Mouse (Mus musculus) heart, embryonic 10.5 days (tissue): Measurements from ENCODE around the gene Ghr. TPM values are rescaled to one million over a fixed set of nuclear protein-coding genes. Genes with fewer than 3 reads are reported as not detected.

ENCODE experiments used
- DNase-seq: peaks from one replicate; pipeline ENCODE4 v3.0.0-alpha.2; 2017; ENCODE audit warnings: low spot score
- H3K27ac ChIP-seq: fragments of 300-500 bp; sonication (generic); 2 replicates; pipeline ENCODE4 v1.5.1; 2016; ENCODE audit warnings: mild to moderate bottlenecking
- H3K27me3 ChIP-seq: fragments of 300-500 bp; sonication (generic); 2 replicates; pipeline ENCODE4 v1.6.1; 2016; ENCODE audit warnings: mild to moderate bottlenecking; ENCODE audit not compliant: poor library complexity, insufficient read depth, severe bottlenecking
- H3K36me3 ChIP-seq: fragments of 300-500 bp; sonication (generic); 2 replicates; pipeline ENCODE4 v1.6.1; 2016; ENCODE audit warnings: mild to moderate bottlenecking, moderate library complexity
- H3K4me1 ChIP-seq: fragments of 300-500 bp; sonication (generic); 2 replicates; pipeline ENCODE4 v1.6.1; 2016; ENCODE audit warnings: mild to moderate bottlenecking
- H3K4me3 ChIP-seq: fragments of 300-500 bp; sonication (generic); 2 replicates; pipeline ENCODE4 v1.5.1; 2016; ENCODE audit warnings: mild to moderate bottlenecking, moderate library complexity
- H3K9me3 ChIP-seq: fragments of 300-500 bp; sonication (generic); 2 replicates; pipeline ENCODE4 v1.6.1; 2016; ENCODE audit warnings: mild to moderate bottlenecking, moderate library complexity
- WGBS: fragments of 180-500 bp; shearing (Covaris S2); methylation state at CpG from one replicate; pipeline ENCODE4 v1.1.7; 2016; 5-methylcytosine and 5-hydroxymethylcytosine counted together
- polyA plus RNA-seq: library from polyadenylated mRNA; unstranded; fragments of >200 nt; fragmentation: Nextera tagmentation; extraction: Ambion mirVana; gene quantifications from 2 replicates; pipeline ENCODE4 v1.2.1, GENCODE M21; 2016

Ghr gene
- polyA plus RNA-seq, 1 experiment from 2014 or later: 45.1 TPM

DNA sequence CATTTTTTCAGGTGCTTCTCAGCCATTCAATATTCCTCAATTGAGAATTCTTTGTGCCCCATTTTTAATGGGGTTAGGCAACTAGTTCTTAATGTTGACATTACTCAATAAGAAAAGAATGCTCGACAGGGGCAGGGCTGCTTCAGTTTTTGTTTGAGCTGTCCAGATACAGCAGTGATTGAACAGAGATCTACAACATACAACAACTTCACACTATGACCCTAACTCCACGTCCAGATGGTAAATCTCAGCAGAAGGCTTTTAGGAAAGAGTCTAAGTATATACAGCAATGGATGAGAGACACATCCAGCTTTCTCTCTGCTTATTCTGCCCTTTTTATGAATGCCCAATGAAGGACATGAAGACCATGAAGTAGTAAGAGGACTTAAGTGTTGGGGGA, 199.5 kb downstream of the Ghr start:
- no peak for DNase-seq
- WGBS: 56% methylated on average over 2 of the region's 2 CpGs

DNA sequence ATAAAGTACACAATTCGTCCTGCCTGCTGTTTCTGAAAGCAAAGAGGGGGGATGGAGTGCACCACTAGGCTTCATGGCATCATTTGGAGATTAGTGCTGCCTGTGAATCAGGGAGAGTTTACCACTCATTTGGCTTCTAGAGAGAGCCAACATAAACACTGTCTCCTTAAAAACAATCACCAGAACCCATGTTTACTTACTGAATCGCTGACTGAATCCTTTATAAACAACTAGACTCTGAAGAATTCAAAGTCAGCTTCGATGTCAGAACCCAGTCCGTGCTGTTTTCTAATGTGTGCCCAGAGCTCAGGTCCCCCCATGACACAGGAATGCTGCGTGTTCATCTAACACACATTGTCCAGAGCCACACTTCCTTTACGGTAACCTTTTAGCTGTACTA, 201.9 kb downstream of the Ghr start:
- Histone ChIP-seq H3K9me3 (no peaks in the 10 kb centered on the region), H3K4me1 (no peaks in the 10 kb centered on the region), H3K4me3 (no peak overlapping the region), H3K27ac (no peak overlapping the region), H3K27me3 (no peaks in the 10 kb centered on the region), H3K36me3 (no peaks in the 10 kb centered on the region)
- no peak for DNase-seq
- WGBS: 72% methylated on average over 6 of the region's 6 CpGs

More for the DNA sequence above, 199.5 kb downstream of the Ghr start:
- Histone ChIP-seq H3K4me1 (no peaks in the 10 kb centered on the region), H3K4me3 (no peak overlapping the region), H3K27me3 (no peaks in the 10 kb centered on the region), H3K36me3 (no peaks in the 10 kb centered on the region), H3K27ac (no peak overlapping the region), H3K9me3 (no peaks in the 10 kb centered on the region)

DNA sequence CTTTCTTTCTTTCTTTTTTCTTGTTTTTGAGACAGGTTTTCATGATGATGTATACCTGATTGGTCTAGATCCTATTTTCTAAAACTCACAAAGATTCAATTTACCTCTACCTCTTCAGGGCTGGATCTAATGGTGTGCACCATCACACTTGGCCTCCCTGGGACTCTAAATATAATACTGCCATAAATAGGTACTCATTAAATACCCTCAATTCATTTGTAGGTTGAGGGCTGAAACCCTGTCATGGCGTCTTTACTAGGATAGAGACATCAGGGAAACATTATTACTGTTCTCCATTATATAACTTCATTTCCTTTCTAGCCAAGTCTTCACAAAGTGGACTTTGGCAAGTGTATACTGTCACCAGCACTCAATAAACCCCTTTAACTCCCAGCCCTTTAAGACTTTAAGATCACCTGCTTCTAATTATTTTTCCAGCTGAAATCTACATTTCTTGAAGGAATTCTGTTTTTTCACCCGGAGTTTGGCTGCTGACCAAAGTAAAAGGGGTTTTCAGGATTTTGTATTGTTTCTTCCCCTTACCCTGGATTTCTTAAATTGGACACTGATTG, 214.9 kb downstream of the Ghr start:
- H3K9me3 ChIP-seq: no peaks in the 10 kb centered on the region
- no peak for DNase-seq
- no peaks in the 10 kb centered on the region for H3K4me1 ChIP-seq
- no peak overlapping the region for H3K27ac ChIP-seq
- H3K27me3 ChIP-seq: no peaks in the 10 kb centered on the region
- 84% methylated on average over 2 of the region's 2 CpGs for WGBS
- H3K4me3 ChIP-seq: no peak overlapping the region
- peaks cover 9% of the 10 kb centered on the region; the same call in 1 of the 2 replicates for H3K36me3 ChIP-seq

DNA sequence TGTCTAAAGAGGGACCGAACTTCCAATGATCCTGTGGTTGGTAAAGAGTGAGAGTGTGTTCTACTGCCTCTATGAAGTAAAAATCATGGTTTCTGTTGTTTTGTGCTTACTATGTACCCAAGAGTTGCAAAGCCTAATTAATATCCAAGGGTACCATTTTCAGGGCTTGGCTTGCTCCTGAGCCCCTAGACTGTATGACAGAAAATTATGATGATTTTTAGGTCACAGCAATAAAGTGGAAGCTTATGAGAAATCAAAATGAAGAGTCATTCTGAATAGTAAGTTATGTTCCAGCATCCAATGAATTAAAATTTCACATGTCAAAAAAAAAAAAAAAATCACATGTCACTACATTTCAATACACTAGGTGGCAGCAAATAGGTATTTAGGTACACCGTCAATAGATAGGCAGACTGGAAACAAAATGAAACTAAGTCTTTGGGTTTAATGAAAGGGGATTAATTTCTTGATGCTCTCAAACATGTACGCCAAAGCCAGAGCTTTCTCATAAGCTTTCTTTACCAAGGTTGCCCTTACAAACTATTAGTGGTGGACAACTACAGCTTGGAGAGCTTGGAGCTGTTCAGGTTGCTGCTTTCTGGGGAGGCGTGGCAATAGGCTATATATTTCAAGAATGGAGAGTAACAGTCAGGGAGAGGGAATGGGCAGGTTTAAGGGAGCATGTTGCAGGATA, 227.1 kb downstream of the Ghr start:
- H3K27ac ChIP-seq: no peak overlapping the region
- 56% methylated on average over 4 of the region's 4 CpGs for WGBS
- no peak for DNase-seq
- H3K27me3 ChIP-seq: no peaks in the 10 kb centered on the region
- no peaks in the 10 kb centered on the region for H3K9me3 ChIP-seq
- no peaks in the 10 kb centered on the region for H3K4me1 ChIP-seq
- H3K4me3 ChIP-seq: no peak overlapping the region
- H3K36me3 ChIP-seq: no peaks in the 10 kb centered on the region

DNA sequence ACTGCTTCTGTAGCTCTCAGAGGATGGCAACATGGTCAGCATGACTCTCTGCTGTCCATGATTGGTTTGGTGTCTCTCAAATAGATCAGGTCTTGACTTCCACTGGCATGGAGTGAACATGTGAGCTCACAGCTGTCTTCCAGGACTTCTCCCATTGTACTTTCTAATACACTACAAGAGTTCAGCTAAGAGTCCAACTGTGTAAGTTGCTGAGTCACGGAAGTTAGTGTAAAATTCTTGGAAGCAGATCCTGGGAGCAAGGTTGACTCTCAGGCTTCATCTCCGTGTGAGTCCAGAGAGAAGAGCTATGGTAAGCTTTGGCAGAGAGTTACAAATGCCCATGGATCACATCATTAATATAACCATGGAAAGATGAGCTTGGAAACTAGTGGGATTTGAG, 229.6 kb downstream of the Ghr start:
- WGBS: 82% methylated on average over 2 of the region's 2 CpGs
- DNase-seq: no peak
- Histone ChIP-seq H3K27ac (no peak overlapping the region), H3K36me3 (no peaks in the 10 kb centered on the region), H3K4me3 (no peak overlapping the region), H3K9me3 (no peaks in the 10 kb centered on the region), H3K27me3 (no peaks in the 10 kb centered on the region), H3K4me1 (no peaks in the 10 kb centered on the region)

DNA sequence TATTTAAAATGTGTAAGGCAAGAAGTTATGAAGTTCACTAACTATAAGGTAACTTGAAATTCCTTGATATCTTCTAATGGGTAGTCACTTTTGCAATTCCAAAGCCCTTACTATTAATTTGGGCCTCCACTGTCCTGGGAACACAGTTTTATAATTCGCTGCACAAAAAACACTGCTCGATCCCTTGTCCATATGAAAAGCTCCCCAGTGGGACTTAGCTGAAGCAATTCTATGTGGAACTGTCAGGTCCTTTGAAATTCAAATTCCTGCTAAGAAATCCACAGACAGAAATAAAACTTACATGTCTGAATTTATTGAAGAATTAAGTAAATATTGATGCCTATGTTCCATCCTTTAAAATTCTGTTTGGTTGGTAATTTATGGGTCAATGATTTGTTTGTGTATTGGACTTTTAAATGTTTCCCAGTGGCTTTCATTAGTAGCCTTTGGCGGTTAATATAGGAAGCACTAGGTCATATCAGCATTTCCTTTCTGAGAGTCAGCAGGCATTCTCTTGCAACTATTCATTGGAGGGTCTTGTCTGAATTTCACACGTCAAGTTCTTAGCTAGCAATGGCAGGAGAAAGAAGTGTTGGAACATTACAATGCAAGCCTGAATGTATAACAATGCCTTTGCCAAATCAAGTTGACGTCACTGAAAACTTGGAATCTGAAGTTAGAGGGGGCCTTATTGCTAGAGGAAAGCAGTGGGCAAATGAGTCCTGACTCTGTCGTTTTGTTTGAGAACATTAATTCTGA, 233.8 kb downstream of the Ghr start:
- H3K27ac ChIP-seq: no peak overlapping the region
- H3K27me3 ChIP-seq: no peaks in the 10 kb centered on the region
- H3K36me3 ChIP-seq: no peaks in the 10 kb centered on the region
- 66% methylated on average over 6 of the region's 6 CpGs for WGBS
- H3K4me1 ChIP-seq: no peaks in the 10 kb centered on the region
- no peaks in the 10 kb centered on the region for H3K9me3 ChIP-seq
- no peak for DNase-seq
- H3K4me3 ChIP-seq: no peak overlapping the region

DNA sequence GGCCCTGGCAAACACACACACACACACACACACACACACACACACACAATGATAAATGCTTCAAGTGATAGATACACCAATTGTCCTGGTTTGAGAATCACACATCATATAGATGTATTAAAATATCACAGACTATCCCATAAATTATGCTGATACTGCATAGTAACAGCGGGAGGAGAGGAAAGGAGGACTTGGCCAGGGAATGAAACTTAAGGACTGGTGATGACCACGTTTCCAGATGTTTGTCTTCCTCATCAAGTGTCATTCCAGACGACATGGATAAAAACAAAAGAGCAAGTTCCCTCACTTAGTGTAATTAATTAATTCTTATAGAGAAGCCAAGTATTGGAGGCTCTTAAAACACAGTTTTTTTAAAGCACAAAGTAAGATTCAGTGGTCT, 236.6 kb downstream of the Ghr start:
- no peaks in the 10 kb centered on the region for H3K27me3 ChIP-seq
- 81% methylated on average over 3 of the region's 3 CpGs for WGBS
- H3K4me3 ChIP-seq: no peak overlapping the region
- no peak for DNase-seq
- no peaks in the 10 kb centered on the region for H3K4me1 ChIP-seq
- no peaks in the 10 kb centered on the region for H3K36me3 ChIP-seq
- H3K9me3 ChIP-seq: no peaks in the 10 kb centered on the region
- H3K27ac ChIP-seq: no peak overlapping the region

DNA sequence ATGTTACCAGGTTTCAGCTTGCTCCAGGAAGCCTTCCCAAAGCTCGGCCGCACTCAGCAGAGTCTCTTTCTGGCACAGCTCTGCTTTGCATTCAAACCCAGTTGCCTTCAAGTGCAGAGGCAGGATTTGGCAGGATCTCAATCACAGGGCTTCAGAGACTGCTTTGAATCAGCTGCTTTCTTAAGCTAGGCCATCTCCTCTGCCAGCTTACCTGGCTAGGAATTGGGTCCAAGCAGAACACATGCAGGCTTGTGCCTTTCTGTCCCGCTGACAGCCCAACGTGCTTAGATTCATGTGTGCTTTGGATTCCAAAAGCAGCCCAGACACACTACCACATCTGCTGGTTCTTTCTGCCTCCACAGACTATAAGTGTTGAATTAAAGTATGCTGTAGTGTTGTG, 238.7 kb downstream of the Ghr start:
- Histone ChIP-seq H3K27ac (no peak overlapping the region), H3K9me3 (no peaks in the 10 kb centered on the region), H3K36me3 (peaks cover 13% of the 10 kb centered on the region; the same call in 1 of the 2 replicates), H3K27me3 (no peaks in the 10 kb centered on the region), H3K4me1 (no peaks in the 10 kb centered on the region), H3K4me3 (no peak overlapping the region)
- no peak for DNase-seq
- 87% methylated on average over 4 of the region's 4 CpGs for WGBS

DNA sequence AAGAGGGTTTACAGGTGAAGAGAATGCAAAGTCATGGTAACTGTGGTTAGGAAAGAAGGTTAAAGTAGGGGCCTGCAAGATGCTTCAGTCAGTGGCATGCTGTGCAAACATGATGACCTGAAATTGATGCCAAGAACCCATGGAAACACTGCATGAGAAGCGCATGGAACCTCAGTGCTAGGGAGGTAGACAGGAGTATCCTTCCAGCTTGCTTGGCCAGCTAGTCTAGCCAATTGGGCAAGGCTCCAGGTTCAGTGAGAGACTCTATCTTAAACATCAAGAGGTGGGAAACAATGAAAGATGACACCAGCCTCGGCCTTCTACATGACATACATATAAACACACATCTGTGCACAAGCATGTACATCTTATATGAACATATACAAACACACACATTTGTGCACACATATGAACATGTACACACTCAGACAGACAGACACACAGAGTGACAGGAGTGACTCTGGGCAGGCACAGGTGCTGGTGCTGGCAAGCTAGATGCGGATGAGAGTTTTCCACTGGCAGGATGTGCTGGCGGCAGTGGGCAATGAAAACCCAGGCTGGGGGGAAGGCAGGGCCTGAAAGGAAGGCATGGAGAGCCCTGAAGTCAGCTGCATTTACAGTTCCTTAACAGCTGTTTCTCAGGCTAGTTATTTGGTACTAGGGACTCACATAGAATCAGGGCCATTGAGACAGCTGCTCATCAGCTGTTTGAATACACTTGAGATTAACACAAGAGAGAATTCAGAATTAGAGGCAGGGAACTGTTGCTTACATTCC, 241.3 kb downstream of the Ghr start:
- H3K27ac ChIP-seq: no peak overlapping the region
- no peaks in the 10 kb centered on the region for H3K4me1 ChIP-seq
- DNase-seq: no peak
- H3K9me3 ChIP-seq: no peaks in the 10 kb centered on the region
- WGBS: 86% methylated on average over 4 of the region's 4 CpGs
- H3K27me3 ChIP-seq: no peaks in the 10 kb centered on the region
- peaks cover 32% of the 10 kb centered on the region for H3K36me3 ChIP-seq
- no peak overlapping the region for H3K4me3 ChIP-seq

DNA sequence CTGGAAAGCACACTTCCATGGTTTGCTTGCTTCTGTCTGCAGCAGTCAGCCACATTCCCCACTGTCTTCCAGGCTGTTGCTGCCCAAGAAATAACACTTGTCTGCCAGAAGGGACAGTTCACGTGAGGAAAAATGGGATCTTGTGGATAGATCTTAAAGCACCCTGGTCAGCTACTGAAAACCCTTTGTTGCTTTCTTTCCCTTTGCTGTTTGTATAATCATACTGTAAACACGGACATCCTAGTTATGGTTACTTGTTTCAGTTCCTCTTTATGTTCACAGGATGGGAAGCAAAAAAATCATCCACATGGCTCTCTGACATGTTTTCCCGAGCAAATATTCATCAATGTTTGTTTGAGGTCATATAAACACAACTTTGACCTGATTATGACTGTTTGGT, 243.4 kb downstream of the Ghr start:
- H3K4me3 ChIP-seq: no peak overlapping the region
- H3K4me1 ChIP-seq: no peaks in the 10 kb centered on the region
- no peaks in the 10 kb centered on the region for H3K9me3 ChIP-seq
- H3K27me3 ChIP-seq: no peaks in the 10 kb centered on the region
- H3K27ac ChIP-seq: no peak overlapping the region
- DNase-seq: no peak
- H3K36me3 ChIP-seq: peaks cover 39% of the 10 kb centered on the region
- WGBS: 83% methylated on average over 3 of the region's 3 CpGs

DNA sequence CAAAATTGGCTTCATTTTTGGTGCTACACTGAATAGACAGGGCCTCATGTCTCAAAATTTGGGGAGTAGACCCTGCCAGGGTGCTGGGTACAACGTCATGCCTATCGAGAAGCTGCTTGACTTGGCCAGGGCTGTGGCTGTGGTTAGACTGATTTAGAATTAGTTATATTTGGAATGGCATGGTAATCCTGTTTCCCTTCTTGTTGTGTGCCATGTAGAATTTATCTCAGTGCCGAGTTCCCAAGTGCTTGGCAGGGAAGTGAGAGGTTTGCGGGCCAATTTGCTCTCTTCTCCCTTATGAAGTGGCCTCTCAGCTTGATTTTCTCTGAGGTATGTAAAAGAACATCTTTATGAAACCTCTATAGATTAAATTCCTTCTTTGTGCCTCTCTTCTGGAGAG, 250.8 kb downstream of the Ghr start:
- no peak overlapping the region for H3K27ac ChIP-seq
- H3K36me3 ChIP-seq: peaks cover 21% of the 10 kb centered on the region
- H3K9me3 ChIP-seq: no peaks in the 10 kb centered on the region
- no peak overlapping the region for H3K4me3 ChIP-seq
- no peak for DNase-seq
- 87% methylated on average over 4 of the region's 4 CpGs for WGBS
- H3K4me1 ChIP-seq: no peaks in the 10 kb centered on the region
- no peaks in the 10 kb centered on the region for H3K27me3 ChIP-seq

DNA sequence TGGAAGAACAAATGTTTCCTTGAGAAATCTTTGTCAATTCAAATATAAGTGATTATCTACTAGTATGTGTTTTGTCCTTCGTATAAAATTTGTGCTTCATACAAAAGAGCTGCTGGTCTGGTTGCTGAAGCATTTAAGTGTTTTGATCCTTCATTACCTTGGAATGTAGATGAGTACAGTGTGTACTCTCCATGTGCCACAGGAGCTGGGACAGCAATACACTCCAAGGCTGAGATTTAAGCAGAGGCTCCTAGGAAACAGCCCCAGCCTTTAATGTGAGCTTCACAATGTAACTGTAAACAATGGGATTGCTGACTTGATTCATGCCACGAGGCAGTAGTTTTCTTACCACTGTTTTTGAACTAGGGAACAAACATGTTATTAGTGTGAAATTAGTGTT, 251.5 kb downstream of the Ghr start:
- peaks cover 15% of the 10 kb centered on the region; the same call in 1 of the 2 replicates for H3K36me3 ChIP-seq
- DNase-seq: no peak
- no peak overlapping the region for H3K4me3 ChIP-seq
- no peaks in the 10 kb centered on the region for H3K27me3 ChIP-seq
- H3K27ac ChIP-seq: no peak overlapping the region
- H3K9me3 ChIP-seq: no peaks in the 10 kb centered on the region
- H3K4me1 ChIP-seq: no peaks in the 10 kb centered on the region
- 81% methylated on average over 2 of the region's 2 CpGs for WGBS

DNA sequence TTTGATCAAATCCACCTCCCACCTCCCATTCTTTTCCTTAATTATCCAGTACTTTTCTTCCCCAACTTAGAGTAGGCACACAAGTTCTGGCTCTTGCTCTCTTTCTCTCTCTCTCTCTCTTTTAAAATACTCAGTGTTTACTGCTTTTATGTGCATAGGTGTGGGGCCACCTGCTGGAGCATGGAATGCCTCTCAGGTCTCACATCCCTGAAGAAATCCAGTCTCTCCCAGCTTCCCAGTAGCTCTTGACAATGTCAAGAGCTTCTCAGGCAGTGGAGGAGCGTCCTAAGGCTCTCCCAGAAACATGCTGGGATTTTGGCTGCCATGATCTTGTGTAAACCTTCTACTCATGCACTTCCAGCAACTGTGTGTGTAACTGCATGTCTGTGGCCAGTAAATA, 253.0 kb downstream of the Ghr start:
- H3K27ac ChIP-seq: no peak overlapping the region
- H3K4me1 ChIP-seq: no peaks in the 10 kb centered on the region
- WGBS: 66% methylated on average over 1 of the region's 1 CpGs
- H3K4me3 ChIP-seq: no peak overlapping the region
- no peaks in the 10 kb centered on the region for H3K9me3 ChIP-seq
- DNase-seq: no peak
- peaks cover 9% of the 10 kb centered on the region; the same call in 1 of the 2 replicates for H3K36me3 ChIP-seq
- no peaks in the 10 kb centered on the region for H3K27me3 ChIP-seq
